ENCODE assay signal across 9 mouse cellular contexts in genomic region chr8:119708878-119709702, GRCm38 (mm10). TPM values are rescaled to one million over a fixed set of nuclear protein-coding genes. Genes with fewer than 3 reads are reported as not detected.
DNase-seq lines count a peak whose midpoint lies in the region.
"Had no signal": no experiment of that assay in that cellular context is flagged by ENCODE, and none has a peak within 500 bp of the region (broad histone marks: within the 10 kb centered on the region; RNA-seq: fewer than 3 reads in every experiment).

No protein-coding gene starts in this region.

- DNase-seq in kidney, adult 18-20 months: peak; percentile 3
- DNase-seq in kidney, adult 8-10 months: no peak
- DNase-seq in Muller cell, postnatal 12 days (ENCODE audit: inconsistent ontology term): peak; percentile 88
- peak; percentile 68 for DNase-seq in gastrocnemius, postnatal 14 days
- DNase-seq in kidney, postnatal 10 days: peak; percentile 34
- no peak for DNase-seq in testis, postnatal 14 days (ENCODE audit: low spot score)
- no peak for DNase-seq in cerebellum, adult 11-12 months
- DNase-seq in layer of hippocampus, adult 9-11 months: no peak

- intact Hi-C loops in gastrocnemius, postnatal 14 days (cut with DNase I; ENCODE audit: low total_unique reads): no loop called here

RNA-seq across cellular contexts. Expression of gene Atp2c2, which starts 9.3 kb away (rescaled TPM):
- total RNA-seq in gastrocnemius, postnatal 14 days (2021): under 1 TPM in 1 of 2 experiments, not detected in 1; 0.12 TPM
- total RNA-seq: G1E had no signal

RNA-seq across cellular contexts. Expression of gene Wfdc1, which starts 42.9 kb away (rescaled TPM):
- total RNA-seq in gastrocnemius, postnatal 14 days (2021): 10 to 100 TPM; 65.6 to 68.3 TPM
- total RNA-seq: G1E had no signal

Comparison
In these comparisons a context has a peak if more than half of its experiments do, and no peak if none do; other contexts are left out.
1. DNase-seq: peak in kidney, adult 18-20 months (single experiment), Muller cell, postnatal 12 days (single experiment), gastrocnemius, postnatal 14 days (single experiment) and kidney, postnatal 10 days (single experiment); none in kidney, adult 8-10 months (0 of 2), testis, postnatal 14 days (single experiment), cerebellum, adult 11-12 months (single experiment) and layer of hippocampus, adult 9-11 months (single experiment).